Mouse (Mus musculus) limb, embryonic 14.5 days (tissue): ENCODE results near the gene Nck2. TPM values are rescaled to one million over a fixed set of nuclear protein-coding genes. Genes with fewer than 3 reads are reported as not detected.
A peak's percentile ranks its signal among the peaks of the same experiment; 100 is the strongest.

ENCODE experiments used
- ATAC-seq: fragments of 200-750 bp; cut with Nextera tagmentation; 2 replicates; pipeline ENCODE4 v1.8.0; 2017; ENCODE audit warnings: low read depth, moderate number of reproducible peaks, moderate TSS enrichment; ENCODE audit not compliant: low FRiP score
- DNase-seq: peaks from one replicate; pipeline ENCODE4 v3.0.0-alpha.2; 2015; ENCODE audit warnings: low spot score
- H3K27ac ChIP-seq: fragments of 300-500 bp; sonication (generic); replicated peaks from 2 replicates; pipeline ENCODE4 v1.5.1; 2014; ENCODE audit warnings: low read depth, mild to moderate bottlenecking, low read length, moderate library complexity, mixed read lengths
- H3K27me3 ChIP-seq: fragments of 300-500 bp; sonication (generic); 2 replicates; pipeline ENCODE4 v1.6.1; 2014; ENCODE audit warnings: low read length, mixed read lengths; ENCODE audit not compliant: control insufficient read depth, insufficient read depth
- H3K36me3 ChIP-seq: fragments of 300-500 bp; sonication (generic); 2 replicates; pipeline ENCODE4 v1.6.1; 2014; ENCODE audit warnings: mild to moderate bottlenecking, low read length, moderate library complexity, mixed read lengths; ENCODE audit not compliant: control insufficient read depth, insufficient read depth
- H3K4me1 ChIP-seq: fragments of 300-500 bp; sonication (generic); 2 replicates; pipeline ENCODE4 v1.6.1; 2014; ENCODE audit warnings: antibody characterized with exemption, low read length, mixed read lengths; ENCODE audit not compliant: control insufficient read depth, insufficient read depth
- H3K4me2 ChIP-seq: fragments of 300-500 bp; sonication (generic); replicated peaks from 2 replicates; pipeline ENCODE4 v1.6.1; 2014; ENCODE audit warnings: low read depth, mild to moderate bottlenecking, low read length, moderate library complexity; ENCODE audit not compliant: severe bottlenecking
- H3K4me3 ChIP-seq: fragments of 300-500 bp; sonication (generic); replicated peaks from 2 replicates; pipeline ENCODE4 v1.5.1; 2014; ENCODE audit warnings: low read length
- H3K9ac ChIP-seq: fragments of 300-500 bp; sonication (generic); 2 replicates; pipeline ENCODE4 v1.6.1; 2014; ENCODE audit warnings: mild to moderate bottlenecking, low read depth, low read length, moderate library complexity; ENCODE audit not compliant: severe bottlenecking
- H3K9me3 ChIP-seq: fragments of 300-500 bp; sonication (generic); 2 replicates; pipeline ENCODE4 v1.6.1; 2016; ENCODE audit warnings: low read length; ENCODE audit not compliant: control insufficient read depth
- POLR2A ChIP-seq: fragments of 200-500 bp; IDR thresholded peaks from 2 replicates; pipeline ENCODE4 v1.8.0; 2012; ENCODE audit warnings: inconsistent platforms, mild to moderate bottlenecking, moderate library complexity, borderline replicate concordance; ENCODE audit not compliant: insufficient read depth, insufficient read length; ENCODE audit errors: extremely low read depth
- WGBS: fragments of 180-500 bp; shearing (Covaris S2); extraction: QIAGEN DNeasy Blood & Tissue Kit; methylation state at CpG from one replicate; pipeline ENCODE4 v1.1.7; 2014; 5-methylcytosine and 5-hydroxymethylcytosine counted together
- polyA plus RNA-seq, 2 experiments: library from polyadenylated mRNA; depleted of rRNA in 1 of 2; stranded (reverse) in 1 of 2; unstranded in 1 of 2; fragments of >200 nt; fragmentation: Nextera tagmentation in 1 of 2; extraction: Ambion mirVana in 1 of 2; gene quantifications; 2 replicates each; pipeline versions ENCODE4 v1.2.1 to v1.2.3; 2012 to 2014

Gene Nck2
- polyA plus RNA-seq, 2 experiments: 38.8 to 43.3 TPM

DNA sequence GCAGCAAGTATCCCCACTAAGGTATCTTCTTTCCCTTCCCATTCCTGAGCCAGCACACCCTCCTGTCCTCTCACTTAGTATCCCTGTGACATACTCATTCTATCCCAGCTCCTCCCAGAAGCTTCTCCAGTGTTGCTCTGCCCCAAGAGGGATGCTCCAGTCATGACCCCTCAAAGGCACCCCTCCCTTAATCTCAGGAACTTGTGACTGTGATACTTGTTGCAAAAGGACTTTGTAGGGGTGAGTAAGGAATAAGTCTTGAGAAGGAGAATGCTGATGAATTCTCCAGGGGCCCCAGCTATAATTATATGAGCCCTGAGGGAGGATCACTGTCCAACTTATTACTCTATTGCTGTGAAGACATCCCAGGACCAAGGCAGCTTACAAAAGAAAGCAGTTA is 7.8 kb upstream of the Nck2 start:
- Histone ChIP-seq H3K9me3 (no peaks in the 10 kb centered on the region), H3K4me2 (no peak overlapping the region), H3K9ac (no peak overlapping the region), H3K4me1 (no peaks in the 10 kb centered on the region), H3K27ac (no peak overlapping the region), H3K4me3 (no peak overlapping the region), H3K36me3 (no peaks in the 10 kb centered on the region), H3K27me3 (no peaks in the 10 kb centered on the region)
- ATAC-seq (no peak), DNase-seq (no peak)
- TF ChIP-seq POLR2A: no peak

GRCm38 (mm10) chr1:43439261-43439660 is 5.1 kb upstream of the Nck2 start:
- H3K36me3 ChIP-seq: no peaks in the 10 kb centered on the region
- H3K4me3 ChIP-seq: no peak overlapping the region
- ATAC-seq: no peak
- 90% methylated on average over 1 of the region's 1 CpGs for WGBS
- no peak overlapping the region for H3K9ac ChIP-seq
- H3K27me3 ChIP-seq: no peaks in the 10 kb centered on the region
- no peaks in the 10 kb centered on the region for H3K9me3 ChIP-seq
- no peaks in the 10 kb centered on the region for H3K4me1 ChIP-seq
- no peak overlapping the region for H3K27ac ChIP-seq
- DNase-seq: no peak
- TF ChIP-seq POLR2A: no peak
- H3K4me2 ChIP-seq: no peak overlapping the region

DNA sequence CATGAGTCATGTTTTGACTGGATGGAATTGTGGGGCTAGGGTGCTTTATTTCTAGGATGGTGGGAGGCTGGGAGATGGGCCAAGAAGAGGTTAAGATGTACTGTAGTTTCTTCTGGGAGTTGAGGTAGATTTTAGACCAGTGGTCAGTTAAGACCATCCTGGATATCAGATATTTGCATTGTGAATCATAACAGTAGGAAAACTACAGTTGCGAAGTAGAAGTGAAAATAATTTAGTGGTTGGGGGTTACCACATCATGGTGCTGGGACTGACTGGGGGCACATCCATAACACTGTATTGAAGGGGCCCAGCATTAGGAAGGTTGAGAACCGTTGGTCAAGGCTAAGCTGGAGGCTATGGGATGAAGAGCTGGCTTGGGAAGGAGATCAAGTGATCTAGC is 1.8 kb upstream of the Nck2 start:
- Histone ChIP-seq H3K36me3 (no peaks in the 10 kb centered on the region), H3K27ac (no peak overlapping the region), H3K27me3 (no peaks in the 10 kb centered on the region), H3K4me1 (peaks cover 12% of the 10 kb centered on the region), H3K9me3 (no peaks in the 10 kb centered on the region), H3K4me3 (no peak overlapping the region), H3K9ac (no peak overlapping the region), H3K4me2 (no peak overlapping the region)
- 82% methylated on average over 2 of the region's 2 CpGs for WGBS
- no peak for TF ChIP-seq POLR2A
- ATAC-seq (no peak), DNase-seq (no peak)

DNA sequence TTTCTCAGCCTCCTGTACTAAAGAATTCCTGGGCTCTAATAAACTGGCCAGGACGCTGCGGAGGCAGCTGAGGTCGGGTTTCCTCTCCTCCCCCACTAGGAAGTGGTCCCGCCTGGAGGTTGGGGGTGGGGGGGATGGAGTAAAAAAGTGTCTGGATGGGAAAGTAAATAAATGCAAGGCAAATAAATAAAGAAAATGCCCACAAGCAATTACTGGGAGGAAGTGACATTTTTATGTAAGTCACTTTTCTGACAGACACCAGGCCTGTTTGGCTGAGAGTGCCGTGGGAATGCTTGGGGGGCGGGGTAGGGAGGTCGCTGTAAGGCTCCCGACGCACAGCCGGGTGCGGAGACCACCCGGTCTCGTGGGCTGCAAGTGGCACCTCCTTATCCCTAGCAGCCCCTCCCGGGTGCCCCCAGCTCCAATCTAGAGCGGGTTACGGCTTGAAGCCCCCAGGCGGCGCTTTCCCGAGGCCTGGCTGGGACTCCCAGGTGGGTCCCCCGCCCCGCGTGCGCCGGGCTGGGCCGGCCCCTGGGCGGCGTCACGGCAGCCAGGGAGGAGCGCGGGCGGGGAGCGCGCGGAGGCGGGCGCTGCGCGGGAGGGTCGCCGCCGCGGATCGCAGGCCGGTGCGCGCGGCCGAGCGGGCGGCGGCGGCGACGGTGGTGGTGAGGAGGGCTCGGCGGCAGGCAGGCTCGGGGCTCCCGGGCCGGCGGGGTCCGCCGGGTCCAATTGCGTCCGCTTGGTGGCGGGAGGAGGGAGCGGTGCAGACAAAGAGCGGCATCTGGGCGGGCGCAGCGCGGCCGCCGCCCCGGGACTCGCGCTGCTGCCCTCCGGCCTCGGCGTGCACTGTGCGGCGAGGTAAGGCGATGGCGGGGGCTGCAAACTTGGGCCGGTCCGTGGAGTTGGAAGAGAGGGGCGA is 1.1 kb downstream of the Nck2 start:
- peak overlapping the region; percentile 91 for H3K4me2 ChIP-seq
- H3K4me1 ChIP-seq: peaks cover 18% of the 10 kb centered on the region
- DNase-seq: peak; percentile 78
- H3K27me3 ChIP-seq: no peaks in the 10 kb centered on the region
- H3K4me3 ChIP-seq: peak overlapping the region; percentile 97
- H3K9ac ChIP-seq: peak overlapping the region; percentile 97
- 1% methylated on average over 43 of the region's 86 CpGs for WGBS
- TF ChIP-seq POLR2A: 0 out of 2 replicates have a peak, but pooled peaks have one; percentile 30
- no peaks in the 10 kb centered on the region for H3K36me3 ChIP-seq
- ATAC-seq: peak; percentile 94
- no peaks in the 10 kb centered on the region for H3K9me3 ChIP-seq
- H3K27ac ChIP-seq: peak overlapping the region; percentile 95

DNA sequence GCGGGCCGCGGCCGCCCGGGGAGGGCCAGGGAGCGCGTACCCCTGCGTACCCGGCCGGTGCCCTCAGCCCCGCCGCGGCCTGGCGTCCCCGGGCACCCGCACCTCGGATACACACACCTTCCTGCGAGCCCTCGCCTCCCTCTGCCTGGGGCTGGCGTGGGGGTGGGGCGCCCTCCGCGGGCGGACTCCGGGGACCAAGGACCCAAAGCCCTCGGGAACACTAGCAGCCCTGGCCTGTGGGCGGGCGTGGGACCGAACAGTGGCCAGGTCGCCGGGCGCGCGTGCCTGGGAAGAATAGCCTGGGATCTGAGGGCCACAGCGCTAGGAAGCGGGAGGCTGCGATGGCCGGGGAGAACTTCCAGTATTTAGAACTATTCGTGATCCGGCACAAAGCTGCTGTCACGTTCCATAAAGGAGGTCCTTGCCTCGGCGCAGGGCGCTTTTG is 1.7 kb downstream of the Nck2 start:
- WGBS: 0% methylated on average over 18 of the region's 44 CpGs
- Histone ChIP-seq H3K27ac (peak overlapping the region; percentile 95), H3K27me3 (no peaks in the 10 kb centered on the region), H3K4me3 (peak overlapping the region; percentile 97), H3K36me3 (no peaks in the 10 kb centered on the region), H3K4me1 (peaks cover 18% of the 10 kb centered on the region), H3K4me2 (peak overlapping the region; percentile 91), H3K9me3 (no peaks in the 10 kb centered on the region), H3K9ac (peak overlapping the region; percentile 97)
- TF ChIP-seq POLR2A: no peak
- ATAC-seq (no peak; the same call in none of the 2 replicates), DNase-seq (peak; percentile 37)
